Mouse (Mus musculus): ENCODE data around the gene Tmcc1. TPM values are rescaled to one million over a fixed set of nuclear protein-coding genes. Genes with fewer than 3 reads are reported as not detected.
"Not testable (repeated sequence)": the region's sequence is repeated elsewhere in the genome, so short reads cannot be mapped to it uniquely, and the experiment has no call there.

Tmcc1 gene
- total and polyA plus RNA-seq, 2 experiments from 2014 or later, result 14.0 to 33.9 TPM

- no peak overlapping the region for H3K4me2 ChIP-seq (ENCODE audit: low read depth, low read length)
- H3K4me3 ChIP-seq (ENCODE audit: low read length), result no peak overlapping the region
- no peak overlapping the region for H3K27ac ChIP-seq
- no peak for ATAC-seq
- H3K9ac ChIP-seq (replicated peaks; ENCODE audit: low read length), result no peak overlapping the region
- TF ChIP-seq CTCF (IDR thresholded peaks at IDR 0.05; ENCODE audit: low read depth), result no peak
- no peaks in the 10 kb centered on the region for H3K27me3 ChIP-seq (ENCODE audit: insufficient read depth, low read length)
- 92% methylated on average over 3 of the region's 3 CpGs for WGBS
- H3K4me1 ChIP-seq (ENCODE audit: insufficient read depth, low read length), result peaks cover 9% of the 10 kb centered on the region
- no peaks in the 10 kb centered on the region for H3K9me3 ChIP-seq (ENCODE audit: low read length)
- no peaks in the 10 kb centered on the region for H3K36me3 ChIP-seq (ENCODE audit: insufficient read depth, low read length)
- no peak for DNase-seq (ENCODE audit: low spot score)
These were observed 122.7 kb downstream of the Tmcc1 start for GRCm38 (mm10) chr6:116070558-116070957.

DNA sequence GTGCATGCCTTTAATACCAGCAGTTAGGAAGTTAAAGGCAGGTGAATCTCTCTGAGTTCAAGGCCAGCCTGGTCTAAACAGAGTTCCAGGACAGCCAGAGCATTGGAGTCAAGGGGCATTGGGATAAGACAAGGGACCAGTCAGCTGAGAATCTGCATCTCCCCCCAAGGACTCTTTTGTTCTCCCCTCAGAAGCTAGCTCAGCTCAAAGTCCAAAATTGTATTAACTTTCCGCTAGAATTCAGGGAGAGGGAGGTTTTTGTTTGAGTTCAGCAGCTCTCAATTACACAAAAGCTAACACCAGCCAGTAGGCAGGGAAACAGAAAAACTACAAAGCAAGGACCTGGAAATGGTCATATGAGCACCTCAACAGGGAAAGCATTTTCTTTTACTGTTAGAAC lies 129.8 kb downstream of the Tmcc1 start:
- H3K4me3 ChIP-seq (ENCODE audit: low read length), result no peak overlapping the region
- H3K9ac ChIP-seq (replicated peaks; ENCODE audit: low read length), result no peak overlapping the region
- ATAC-seq (no peak), DNase-seq (ENCODE audit: low spot score) (no peak)
- H3K9me3 ChIP-seq (ENCODE audit: low read length), result no peaks in the 10 kb centered on the region
- H3K27me3 ChIP-seq (ENCODE audit: insufficient read depth, low read length), result no peaks in the 10 kb centered on the region
- no peaks in the 10 kb centered on the region for H3K4me1 ChIP-seq (ENCODE audit: insufficient read depth, low read length)
- no peak overlapping the region for H3K4me2 ChIP-seq (ENCODE audit: low read depth, low read length)
- no peaks in the 10 kb centered on the region for H3K36me3 ChIP-seq (ENCODE audit: insufficient read depth, low read length)
- 41% methylated on average over 1 of the region's 1 CpGs for WGBS
- H3K27ac ChIP-seq, result no peak overlapping the region
- TF ChIP-seq CTCF (IDR thresholded peaks at IDR 0.05; ENCODE audit: low read depth), result no peak

- not testable (repeated sequence) for ATAC-seq; H3K4me3 ChIP-seq (ENCODE audit: low read length); H3K27me3 ChIP-seq (ENCODE audit: insufficient read depth, low read length); H3K9ac ChIP-seq (replicated peaks; ENCODE audit: low read length); H3K4me2 ChIP-seq (ENCODE audit: low read depth, low read length); H3K9me3 ChIP-seq (ENCODE audit: low read length); DNase-seq (ENCODE audit: low spot score); H3K4me1 ChIP-seq (ENCODE audit: insufficient read depth, low read length); H3K36me3 ChIP-seq (ENCODE audit: insufficient read depth, low read length); H3K27ac ChIP-seq
These were observed 133.7 kb downstream of the Tmcc1 start for GRCm38 (mm10) chr6:116059542-116059941.

GRCm38 (mm10) chr6:116058541-116059300 lies 134.6 kb downstream of the Tmcc1 start:
- DNase-seq (ENCODE audit: low spot score), result no peak
- H3K4me3 ChIP-seq (ENCODE audit: low read length), result no peak overlapping the region
- no peak overlapping the region for H3K4me2 ChIP-seq (ENCODE audit: low read depth, low read length)
- TF ChIP-seq CTCF (IDR thresholded peaks at IDR 0.05; ENCODE audit: low read depth), result no peak
- H3K9ac ChIP-seq (replicated peaks; ENCODE audit: low read length), result no peak overlapping the region
- no peaks in the 10 kb centered on the region for H3K9me3 ChIP-seq (ENCODE audit: low read length)
- no peak for ATAC-seq
- H3K4me1 ChIP-seq (ENCODE audit: insufficient read depth, low read length), result peaks cover 6% of the 10 kb centered on the region; the same call in 1 of the 2 replicates
- H3K27ac ChIP-seq, result no peak overlapping the region
- no peaks in the 10 kb centered on the region for H3K27me3 ChIP-seq (ENCODE audit: insufficient read depth, low read length)
- H3K36me3 ChIP-seq (ENCODE audit: insufficient read depth, low read length), result no peaks in the 10 kb centered on the region
- 59% methylated on average over 3 of the region's 3 CpGs for WGBS

DNA sequence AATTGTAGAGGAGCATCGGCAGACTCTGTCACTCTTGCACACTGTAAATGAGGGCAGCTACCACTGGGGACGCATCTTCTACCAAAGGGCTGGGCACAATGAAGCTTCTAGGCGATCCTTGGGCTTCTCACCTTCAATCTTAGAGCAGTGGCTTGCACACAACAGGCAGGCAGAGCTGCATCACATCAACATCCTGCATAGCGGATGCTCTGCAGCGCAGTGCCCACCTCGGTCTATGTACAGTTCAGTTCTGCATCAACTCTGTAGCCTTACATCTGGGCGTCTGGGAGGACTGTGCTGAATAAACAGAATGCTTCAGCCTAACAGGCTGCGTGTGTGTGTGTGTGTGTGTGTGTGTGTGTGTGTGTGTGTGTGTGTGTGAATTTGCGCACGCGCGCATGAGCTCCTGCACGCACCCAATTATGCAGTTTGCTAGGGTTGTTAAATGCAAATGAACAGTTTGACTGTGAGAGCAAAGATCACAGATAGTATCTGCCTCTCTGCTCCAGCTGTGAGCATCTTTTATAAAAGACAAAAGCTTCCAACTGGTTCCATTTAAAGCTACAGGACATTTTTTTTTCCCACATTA lies 136.5 kb downstream of the Tmcc1 start:
- DNase-seq (ENCODE audit: low spot score) (peak; percentile 66), ATAC-seq (peak; percentile 92)
- Histone ChIP-seq H3K4me1 (ENCODE audit: insufficient read depth, low read length) (peaks cover 6% of the 10 kb centered on the region; the same call in 1 of the 2 replicates), H3K27me3 (ENCODE audit: insufficient read depth, low read length) (no peaks in the 10 kb centered on the region), H3K4me3 (ENCODE audit: low read length) (peak overlapping the region; percentile 34), H3K9me3 (ENCODE audit: low read length) (no peaks in the 10 kb centered on the region), H3K27ac (peak overlapping the region; percentile 80), H3K4me2 (ENCODE audit: low read depth, low read length) (peak overlapping the region; percentile 45), H3K9ac (replicated peaks; ENCODE audit: low read length) (peak overlapping the region; percentile 53), H3K36me3 (ENCODE audit: insufficient read depth, low read length) (no peaks in the 10 kb centered on the region)
- WGBS, result 11% methylated on average over 13 of the region's 13 CpGs
- peak; percentile 36 for TF ChIP-seq CTCF (IDR thresholded peaks at IDR 0.05; ENCODE audit: low read depth)

- H3K9me3 ChIP-seq (ENCODE audit: low read length), result no peaks in the 10 kb centered on the region
- no peak for ATAC-seq
- no peaks in the 10 kb centered on the region for H3K27me3 ChIP-seq (ENCODE audit: insufficient read depth, low read length)
- no peaks in the 10 kb centered on the region for H3K36me3 ChIP-seq (ENCODE audit: insufficient read depth, low read length)
- no peak overlapping the region for H3K27ac ChIP-seq
- peaks cover 6% of the 10 kb centered on the region; the same call in 1 of the 2 replicates for H3K4me1 ChIP-seq (ENCODE audit: insufficient read depth, low read length)
- no peak overlapping the region for H3K9ac ChIP-seq (replicated peaks; ENCODE audit: low read length)
- H3K4me2 ChIP-seq (ENCODE audit: low read depth, low read length), result peak overlapping the region; percentile 45
- H3K4me3 ChIP-seq (ENCODE audit: low read length), result peak overlapping the region; percentile 34
- WGBS, result 88% methylated on average over 2 of the region's 2 CpGs
- TF ChIP-seq CTCF (IDR thresholded peaks at IDR 0.05; ENCODE audit: low read depth), result no peak
- DNase-seq (ENCODE audit: low spot score), result no peak
These were observed 137.5 kb downstream of the Tmcc1 start for GRCm38 (mm10) chr6:116055766-116056165.

DNA sequence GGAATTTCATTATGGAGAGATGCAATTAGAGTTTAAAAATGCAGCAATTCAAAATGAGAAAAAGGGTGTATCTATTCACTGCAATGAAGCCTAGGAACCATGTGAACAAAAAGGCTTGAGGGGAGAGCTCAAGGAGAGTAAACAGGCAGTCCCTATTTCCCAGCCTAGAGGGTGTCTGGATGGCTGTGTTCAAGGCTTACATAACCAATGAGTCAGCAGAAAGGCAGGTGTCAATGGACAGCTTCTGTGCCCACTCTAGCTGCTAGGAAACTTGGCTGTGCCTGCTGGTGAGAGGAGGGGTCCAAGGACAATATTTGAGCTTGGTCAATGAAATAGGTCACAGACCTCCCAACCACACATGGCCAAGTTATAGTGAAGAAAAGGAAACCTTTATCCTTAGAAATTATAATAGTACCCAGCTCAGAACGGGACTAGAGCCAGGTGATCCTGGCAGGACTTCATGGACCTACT lies 138.2 kb downstream of the Tmcc1 start:
- no peaks in the 10 kb centered on the region for H3K36me3 ChIP-seq (ENCODE audit: insufficient read depth, low read length)
- peaks cover 6% of the 10 kb centered on the region; the same call in 1 of the 2 replicates for H3K4me1 ChIP-seq (ENCODE audit: insufficient read depth, low read length)
- peak; percentile 43; the same call in 1 of the 2 replicates for ATAC-seq
- no peak overlapping the region; the same call in 1 of the 2 replicates for H3K27ac ChIP-seq
- no peak for TF ChIP-seq CTCF (IDR thresholded peaks at IDR 0.05; ENCODE audit: low read depth)
- WGBS, result 63% methylated on average over 1 of the region's 1 CpGs
- peak; percentile 56 for DNase-seq (ENCODE audit: low spot score)
- H3K4me2 ChIP-seq (ENCODE audit: low read depth, low read length), result peak overlapping the region; percentile 42
- no peaks in the 10 kb centered on the region for H3K27me3 ChIP-seq (ENCODE audit: insufficient read depth, low read length)
- no peaks in the 10 kb centered on the region for H3K9me3 ChIP-seq (ENCODE audit: low read length)
- no peak overlapping the region for H3K9ac ChIP-seq (replicated peaks; ENCODE audit: low read length)
- H3K4me3 ChIP-seq (ENCODE audit: low read length), result peak overlapping the region; percentile 14; the same call in 1 of the 2 replicates

Data from hindbrain, postnatal 0 days (tissue).